Mouse (Mus musculus) midbrain, embryonic 14.5 days (tissue): Measurements from ENCODE around the gene Anapc2. TPM values are rescaled to one million over a fixed set of nuclear protein-coding genes. Genes with fewer than 3 reads are reported as not detected.

Source experiments
- ATAC-seq: fragments of 200-750 bp; cut with Nextera tagmentation; 2 replicates; pipeline ENCODE4 v1.8.0; 2017; ENCODE audit warnings: moderate number of reproducible peaks, moderate library complexity; ENCODE audit not compliant: low FRiP score, low TSS enrichment
- DNase-seq: peaks from one replicate; pipeline ENCODE4 v3.0.0-alpha.2; 2015
- H3K27ac ChIP-seq: fragments of 300-500 bp; sonication (generic); replicated peaks from 2 replicates; pipeline ENCODE4 v1.5.1; 2014; ENCODE audit warnings: mild to moderate bottlenecking, low read depth, low read length, moderate library complexity
- H3K27me3 ChIP-seq: fragments of 300-500 bp; sonication (generic); 2 replicates; pipeline ENCODE4 v1.6.1; 2014; ENCODE audit warnings: low read length, control low read depth, mixed read lengths; ENCODE audit not compliant: control insufficient read depth, insufficient read depth
- H3K36me3 ChIP-seq: fragments of 300-500 bp; sonication (generic); 2 replicates; pipeline ENCODE4 v1.6.1; 2014; ENCODE audit warnings: low read length, control low read depth; ENCODE audit not compliant: control insufficient read depth, insufficient read depth
- H3K4me1 ChIP-seq: fragments of 300-500 bp; sonication (generic); 2 replicates; pipeline ENCODE4 v1.6.1; 2014; ENCODE audit warnings: mild to moderate bottlenecking, antibody characterized with exemption, low read length, control low read depth; ENCODE audit not compliant: control insufficient read depth, insufficient read depth
- H3K4me2 ChIP-seq: fragments of 300-500 bp; sonication (generic); 2 replicates; pipeline ENCODE4 v1.6.1; 2014; ENCODE audit warnings: mild to moderate bottlenecking, low read length, moderate library complexity
- H3K4me3 ChIP-seq: fragments of 300-500 bp; sonication (generic); replicated peaks from 2 replicates; pipeline ENCODE4 v1.5.1; 2014; ENCODE audit warnings: low read depth, low read length
- H3K9ac ChIP-seq: fragments of 300-500 bp; sonication (generic); replicated peaks from 2 replicates; pipeline ENCODE4 v1.6.1; 2014; ENCODE audit warnings: mild to moderate bottlenecking, low read length, moderate library complexity
- H3K9me3 ChIP-seq: fragments of 300-500 bp; sonication (generic); 2 replicates; pipeline ENCODE4 v1.6.1; 2016; ENCODE audit warnings: low read length, control low read depth, mixed read lengths; ENCODE audit not compliant: control insufficient read depth
- WGBS: fragments of 180-500 bp; shearing (Covaris S2); extraction: QIAGEN DNeasy Blood & Tissue Kit; methylation state at CpG from one replicate; pipeline ENCODE4 v1.1.7; 2014; 5-methylcytosine and 5-hydroxymethylcytosine counted together
- polyA plus RNA-seq: library from polyadenylated mRNA; unstranded; fragments of >200 nt; fragmentation: Nextera tagmentation; extraction: Ambion mirVana; gene quantifications from 2 replicates; pipeline ENCODE4 v1.2.1, GENCODE M21; 2014

Anapc2 gene
- polyA plus RNA-seq, 1 experiment from 2014 or later, result 117 TPM

- H3K36me3 ChIP-seq, result no peaks in the 10 kb centered on the region
- H3K27me3 ChIP-seq, result no peaks in the 10 kb centered on the region
- H3K4me3 ChIP-seq, result no peak overlapping the region
- no peaks in the 10 kb centered on the region for H3K9me3 ChIP-seq
- no peak for DNase-seq
- no peak overlapping the region for H3K9ac ChIP-seq
- 0 out of 2 replicates have a peak overlapping the region, but pooled peaks have one; percentile 27 for H3K27ac ChIP-seq
- 69% methylated on average over 6 of the region's 6 CpGs for WGBS
- no peak for ATAC-seq
- H3K4me1 ChIP-seq, result peaks cover 6% of the 10 kb centered on the region
- H3K4me2 ChIP-seq, result peak overlapping the region; percentile 37
Measured at GRCm38 (mm10) chr2:25228995-25229530, 43.2 kb upstream of the Anapc2 start.

GRCm38 (mm10) chr2:25229582-25229981 lies 42.7 kb upstream of the Anapc2 start:
- Histone ChIP-seq H3K4me3 (no peak overlapping the region), H3K4me1 (peaks cover 6% of the 10 kb centered on the region), H3K9me3 (no peaks in the 10 kb centered on the region), H3K4me2 (no peak overlapping the region), H3K27me3 (no peaks in the 10 kb centered on the region), H3K9ac (no peak overlapping the region), H3K36me3 (no peaks in the 10 kb centered on the region), H3K27ac (no peak overlapping the region)
- 83% methylated on average over 5 of the region's 5 CpGs for WGBS
- no peak for ATAC-seq
- DNase-seq, result no peak

- H3K27me3 ChIP-seq, result no peaks in the 10 kb centered on the region
- ATAC-seq, result no peak
- WGBS, result 89% methylated on average over 7 of the region's 7 CpGs
Measured at GRCm38 (mm10) chr2:25230581-25230980, 41.7 kb upstream of the Anapc2 start.

GRCm38 (mm10) chr2:25231038-25231437 lies 41.2 kb upstream of the Anapc2 start:
- no peaks in the 10 kb centered on the region for H3K4me1 ChIP-seq
- no peak overlapping the region for H3K4me3 ChIP-seq
- no peaks in the 10 kb centered on the region for H3K9me3 ChIP-seq

More at GRCm38 (mm10) chr2:25230581-25230980, 41.7 kb upstream of the Anapc2 start:
- Histone ChIP-seq H3K9ac (no peak overlapping the region), H3K9me3 (no peaks in the 10 kb centered on the region), H3K4me2 (no peak overlapping the region), H3K4me3 (no peak overlapping the region), H3K36me3 (no peaks in the 10 kb centered on the region), H3K4me1 (peaks cover 2% of the 10 kb centered on the region), H3K27ac (no peak overlapping the region)
- DNase-seq, result no peak

GRCm38 (mm10) chr2:25233421-25233820 lies 38.9 kb upstream of the Anapc2 start:
- no peak for DNase-seq
- whole genome bisulfite sequencing, result 86% methylated on average over 4 of the region's 4 CpGs
- no peak overlapping the region for H3K4me3 ChIP-seq
- no peaks in the 10 kb centered on the region for H3K4me1 ChIP-seq
- H3K4me2 ChIP-seq, result no peak overlapping the region
- H3K9me3 ChIP-seq, result no peaks in the 10 kb centered on the region
- H3K27me3 ChIP-seq, result no peaks in the 10 kb centered on the region
- H3K27ac ChIP-seq, result no peak overlapping the region
- no peaks in the 10 kb centered on the region for H3K36me3 ChIP-seq
- no peak for ATAC-seq
- H3K9ac ChIP-seq, result no peak overlapping the region

More at GRCm38 (mm10) chr2:25231038-25231437, 41.2 kb upstream of the Anapc2 start:
- 54% methylated on average over 12 of the region's 12 CpGs for WGBS
- DNase-seq, result no peak
- no peak overlapping the region for H3K9ac ChIP-seq
- H3K27ac ChIP-seq, result no peak overlapping the region
- ATAC-seq, result no peak
- H3K4me2 ChIP-seq, result no peak overlapping the region
- no peaks in the 10 kb centered on the region for H3K27me3 ChIP-seq
- H3K36me3 ChIP-seq, result no peaks in the 10 kb centered on the region

- H3K27ac ChIP-seq, result no peak within 1 kb of the TSS
- no peak for DNase-seq
- H3K4me3 ChIP-seq, result no peak within 1 kb of the TSS
- H3K4me1 ChIP-seq, result no peaks in the 10 kb centered on the region
- H3K9me3 ChIP-seq, result no peaks in the 10 kb centered on the region
- H3K36me3 ChIP-seq, result no peaks in the 10 kb centered on the region
- no peak within 1 kb of the TSS for H3K9ac ChIP-seq
- no peak for ATAC-seq
- no peak within 1 kb of the TSS for H3K4me2 ChIP-seq
- 89% methylated on average over 3 of the region's 3 CpGs for WGBS
- H3K27me3 ChIP-seq, result no peaks in the 10 kb centered on the region
Measured at GRCm38 (mm10) chr2:25234050-25234449, 38.2 kb upstream of the Anapc2 start, which contains the start of gene Slc34a3. Gene Slc34a3 (minus strand): TSS chr2:25234364.

- H3K9me3 ChIP-seq, result no peaks in the 10 kb centered on the region
- 77% methylated on average over 5 of the region's 5 CpGs for WGBS
- H3K4me2 ChIP-seq, result no peak overlapping the region
- no peak for DNase-seq
- H3K27ac ChIP-seq, result no peak overlapping the region
- H3K9ac ChIP-seq, result no peak overlapping the region
- no peak for ATAC-seq
- no peaks in the 10 kb centered on the region for H3K4me1 ChIP-seq
- no peaks in the 10 kb centered on the region for H3K36me3 ChIP-seq
- no peak overlapping the region for H3K4me3 ChIP-seq
- H3K27me3 ChIP-seq, result no peaks in the 10 kb centered on the region
Measured at GRCm38 (mm10) chr2:25234551-25235220, 37.6 kb upstream of the Anapc2 start.

GRCm38 (mm10) chr2:25236614-25237013 lies 35.7 kb upstream of the Anapc2 start, which contains the start of gene Rnf224:
Gene Rnf224 (minus strand): TSS chr2:25236787.
- DNase-seq, result no peak

GRCm38 (mm10) chr2:25237522-25237921 lies 34.8 kb upstream of the Anapc2 start:
- no peaks in the 10 kb centered on the region for H3K36me3 ChIP-seq
- ATAC-seq (no peak), DNase-seq (no peak)
- WGBS, result 67% methylated on average over 4 of the region's 4 CpGs
- no peak overlapping the region for H3K27ac ChIP-seq
- no peaks in the 10 kb centered on the region for H3K27me3 ChIP-seq
- H3K9me3 ChIP-seq, result no peaks in the 10 kb centered on the region
- H3K9ac ChIP-seq, result no peak overlapping the region
- H3K4me3 ChIP-seq, result no peak overlapping the region
- H3K4me1 ChIP-seq, result peaks cover 10% of the 10 kb centered on the region
- no peak overlapping the region for H3K4me2 ChIP-seq

More at GRCm38 (mm10) chr2:25236614-25237013, 35.7 kb upstream of the Anapc2 start, which contains the start of gene Rnf224:
- Histone ChIP-seq H3K4me2 (no peak within 1 kb of the TSS), H3K27me3 (no peaks in the 10 kb centered on the region), H3K9me3 (no peaks in the 10 kb centered on the region), H3K36me3 (no peaks in the 10 kb centered on the region), H3K4me1 (peaks cover 7% of the 10 kb centered on the region), H3K4me3 (no peak within 1 kb of the TSS), H3K9ac (no peak within 1 kb of the TSS), H3K27ac (no peak within 1 kb of the TSS)
- WGBS, result 38% methylated on average over 8 of the region's 8 CpGs
- ATAC-seq, result no peak
